Mouse (Mus musculus) CH12.LX (cell line): ENCODE measurements at regions not wholly inside any gene's neighbourhood (a gene's known extent, or its start where the extent isn't known, plus 50 kb on each side); places are given as distances from the start of the nearest gene placed in this dataset.

Experiments
- DNase-seq: peaks from one replicate; pipeline ENCODE4 v3.0.0-alpha.2; 2013; ENCODE audit errors: extremely low read depth
- H3K27ac ChIP-seq: 2 replicates; pipeline ENCODE4 v1.5.1; 2012; ENCODE audit warnings: low read depth, mild to moderate bottlenecking, control low read depth, moderate library complexity; ENCODE audit not compliant: insufficient read depth
- H3K27me3 ChIP-seq: replicated peaks from 2 replicates; pipeline ENCODE3; 2012; ENCODE audit warnings: inconsistent platforms
- H3K36me3 ChIP-seq, 2 experiments: replicated peaks in 1 of 2; 2 replicates each; pipeline versions ENCODE3 to v1.6.1; 2012; ENCODE audit warnings: inconsistent platforms in 1 of 2, low read length in 1 of 2, mild to moderate bottlenecking in 1 of 2, mixed read lengths in 1 of 2, moderate library complexity in 1 of 2; ENCODE audit not compliant: control insufficient read depth in 1 of 2, insufficient read depth in 1 of 2
- H3K4me1 ChIP-seq, 2 experiments: 2 replicates each; pipeline ENCODE4 v1.6.1; 2012; ENCODE audit warnings: inconsistent platforms in 1 of 2, moderate library complexity in 1 of 2; ENCODE audit not compliant: insufficient read depth in 2 of 2, control insufficient read depth in 1 of 2
- H3K4me2 ChIP-seq: 2 replicates; pipeline ENCODE4 v1.6.1; 2012; ENCODE audit warnings: low read depth, mild to moderate bottlenecking, control low read depth; ENCODE audit not compliant: poor library complexity, insufficient read depth, severe bottlenecking
- H3K4me3 ChIP-seq, 3 experiments: fragments of 150-350 bp in 1 of 3; sonication (generic) in 1 of 3; replicated peaks in 1 of 3; 2 replicates each; pipeline versions ENCODE3 to v1.5.1; 2011 to 2012; ENCODE audit warnings: low read depth in 2 of 3, low read length in 2 of 3, mild to moderate bottlenecking in 2 of 3, moderate library complexity in 2 of 3, control low read depth in 1 of 3, improper control_type of control experiment in 1 of 3, inconsistent platforms in 1 of 3, mixed read lengths in 1 of 3; ENCODE audit not compliant: poor library complexity in 1 of 3
- H3K79me2 ChIP-seq: replicated peaks from 2 replicates; pipeline ENCODE4 v1.6.1; 2012; ENCODE audit warnings: mild to moderate bottlenecking, moderate library complexity; ENCODE audit not compliant: control insufficient read depth, poor library complexity, insufficient read depth, severe bottlenecking; ENCODE audit errors: extremely low read depth
- H3K9ac ChIP-seq: 2 replicates; pipeline ENCODE4 v1.6.1; 2012; ENCODE audit warnings: low read depth, mild to moderate bottlenecking, control low read depth, moderate library complexity; ENCODE audit not compliant: insufficient read depth
- H3K9me3 ChIP-seq: replicated peaks from 2 replicates; pipeline ENCODE3; 2012; ENCODE audit warnings: low read length, inconsistent platforms, mixed read lengths
- BHLHE40 ChIP-seq: IDR thresholded peaks from 2 replicates; pipeline ENCODE4 v1.6.1; 2011; ENCODE audit warnings: mild to moderate bottlenecking, low read depth, low read length, improper control_type of control experiment
- EP300 ChIP-seq: IDR thresholded peaks from 2 replicates; pipeline ENCODE4 v1.6.1; 2011; ENCODE audit warnings: low read length, improper control_type of control experiment
- IRF4 ChIP-seq: IDR thresholded peaks from 2 replicates; pipeline ENCODE4 v1.6.1; 2014; ENCODE audit warnings: low read depth, mild to moderate bottlenecking, inconsistent platforms, low read length, improper control_type of control experiment
- MXI1 ChIP-seq: IDR thresholded peaks from 2 replicates; pipeline ENCODE4 v1.6.1; 2011; ENCODE audit warnings: mild to moderate bottlenecking, low read depth, low read length, improper control_type of control experiment
- NELFE ChIP-seq: IDR thresholded peaks from 2 replicates; pipeline ENCODE4 v1.6.1; 2011; ENCODE audit warnings: low read depth, low read length, improper control_type of control experiment
- SMC3 ChIP-seq: IDR thresholded peaks from 2 replicates; pipeline ENCODE4 v1.6.1; 2011; ENCODE audit warnings: low read depth, low read length, improper control_type of control experiment
- TBP ChIP-seq: conservative IDR thresholded peaks from 2 replicates; pipeline ENCODE4 v1.6.1; 2011; ENCODE audit warnings: low read depth, low read length, improper control_type of control experiment
- UBTF ChIP-seq: IDR thresholded peaks from 2 replicates; pipeline ENCODE4 v1.6.1; 2012; ENCODE audit warnings: low read depth, mild to moderate bottlenecking, inconsistent platforms, low read length, improper control_type of control experiment, moderate library complexity
- USF2 ChIP-seq: conservative IDR thresholded peaks from 2 replicates; pipeline ENCODE4 v1.6.1; 2011; ENCODE audit warnings: low read depth, low read length, improper control_type of control experiment
- dilution Hi-C: fragments of 300-500 bp; cut with MboI; formaldehyde crosslinking; loops from 2 replicates; pipeline ENCODE4 v1.14.3; 2020; ENCODE audit warnings: low sequenced_read_pairs; ENCODE audit not compliant: extremely low pct_unique_long_range_greater_than_20kb, extremely low pct_ligation_motif_present
- in situ Hi-C: fragments of 300-500 bp; cut with MboI; formaldehyde crosslinking; loops from 3 replicates; pipeline ENCODE4 v1.14.3; 2019; ENCODE audit warnings: low sequenced_read_pairs, low pct_ligation_motif_present, low pct_unique_long_range_greater_than_20kb, mixed read lengths

DNA sequence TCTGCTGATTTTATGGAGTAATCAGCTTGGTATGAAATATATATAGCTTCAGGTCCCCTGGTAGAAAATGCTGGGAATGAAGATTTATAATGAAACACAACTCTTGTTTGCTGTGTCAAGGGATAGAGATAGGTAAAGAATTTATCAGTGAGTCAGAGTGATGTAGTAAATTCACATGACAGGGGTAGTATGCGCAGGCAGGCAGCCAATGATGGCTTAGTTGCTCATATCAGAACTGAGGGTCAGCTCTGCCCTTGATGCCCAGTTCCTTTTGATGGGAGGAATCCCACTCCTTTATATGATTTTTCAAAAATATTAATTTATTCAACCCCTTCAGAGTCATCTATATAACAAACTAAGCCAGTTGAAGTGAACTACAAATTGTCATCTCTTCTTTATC lies 729.6 kb upstream of the Sel1l start:
- dilution Hi-C loops (no loop called here), in situ Hi-C loops (no loop called here)
- H3K79me2 ChIP-seq, result no peaks in the 10 kb centered on the region
- no peaks in the 10 kb centered on the region for H3K4me1 ChIP-seq
- no peaks in the 10 kb centered on the region for H3K9me3 ChIP-seq
- no peaks in the 10 kb centered on the region for H3K27me3 ChIP-seq
- no peak overlapping the region for H3K9ac ChIP-seq
- H3K4me2 ChIP-seq, result no peak overlapping the region
- no peaks in the 10 kb centered on the region for H3K36me3 ChIP-seq
- TF ChIP-seq USF2 (no peak), SMC3 (no peak), BHLHE40 (no peak), TBP (no peak), IRF4 (no peak), EP300 (no peak), MXI1 (no peak), UBTF (no peak), NELFE (no peak)
- no peak overlapping the region for H3K4me3 ChIP-seq
- H3K27ac ChIP-seq, result no peak overlapping the region
- no peak for DNase-seq
